Mouse (Mus musculus) erythroblast, embryonic 14.5 days (primary cell): Measurements from ENCODE around the gene Hdgfl2.

Experiments
- GATA1 ChIP-seq: IDR thresholded peaks from 2 replicates; pipeline ENCODE4 v1.6.1; 2012; ENCODE audit warnings: low read length, inconsistent platforms, mixed read lengths
- TAL1 ChIP-seq: IDR thresholded peaks from 3 replicates; pipeline ENCODE4 v1.6.1; 2012; ENCODE audit warnings: low read length, inconsistent platforms, mixed read lengths

DNA sequence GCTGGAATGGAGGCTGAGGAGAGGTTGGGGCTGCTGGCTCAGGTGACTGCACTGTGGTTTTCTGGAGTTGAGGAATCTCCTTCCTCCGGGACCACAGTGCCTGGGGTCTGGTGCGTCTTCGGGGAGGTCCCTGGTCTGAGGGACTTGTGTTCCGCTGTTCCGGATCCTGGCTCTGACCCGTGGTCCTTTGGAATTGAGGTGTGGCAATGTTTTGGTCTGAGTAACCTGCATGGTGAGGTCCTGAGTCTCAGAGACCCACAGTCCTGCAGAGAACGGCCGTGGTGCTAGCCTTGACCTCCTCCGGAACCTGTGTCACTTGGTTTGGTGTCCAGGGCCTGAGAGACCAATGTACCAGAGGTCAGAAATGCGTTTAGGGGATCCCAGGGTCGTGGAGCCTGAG lies 487 bp downstream of the Hdgfl2 start:
- no peak for TF ChIP-seq TAL1
- no peak for TF ChIP-seq GATA1
